Mouse (Mus musculus) liver, embryonic 16.5 days (tissue): Measurements from ENCODE around the gene Rcc1l. TPM values are rescaled to one million over a fixed set of nuclear protein-coding genes. Genes with fewer than 3 reads are reported as not detected.

Experiments used
- ATAC-seq: fragments of 200-750 bp; cut with Nextera tagmentation; 2 replicates; pipeline ENCODE4 v1.8.0; 2017; ENCODE audit warnings: low read depth, mild to moderate bottlenecking, moderate number of reproducible peaks, moderate library complexity
- H3K27ac ChIP-seq: fragments of 300-500 bp; sonication (generic); 2 replicates; pipeline ENCODE4 v1.5.1; 2014; ENCODE audit warnings: mild to moderate bottlenecking, low read length
- H3K27me3 ChIP-seq: fragments of 300-500 bp; sonication (generic); 2 replicates; pipeline ENCODE4 v1.6.1; 2014; ENCODE audit warnings: low read depth, low read length, mixed read lengths; ENCODE audit not compliant: control insufficient read depth, insufficient read depth
- H3K36me3 ChIP-seq: fragments of 300-500 bp; sonication (generic); 2 replicates; pipeline ENCODE4 v1.6.1; 2014; ENCODE audit warnings: mild to moderate bottlenecking; ENCODE audit not compliant: control insufficient read depth, insufficient read depth
- H3K4me1 ChIP-seq: fragments of 300-500 bp; sonication (generic); 2 replicates; pipeline ENCODE4 v1.6.1; 2014; ENCODE audit warnings: low read depth, low read length, mixed read lengths; ENCODE audit not compliant: control insufficient read depth
- H3K4me2 ChIP-seq: fragments of 300-500 bp; sonication (generic); 2 replicates; pipeline ENCODE4 v1.6.1; 2014; ENCODE audit warnings: low read depth, low read length, mixed read lengths
- H3K4me3 ChIP-seq: fragments of 300-500 bp; sonication (generic); 2 replicates; pipeline ENCODE4 v1.5.1; 2014; ENCODE audit warnings: low read depth, mild to moderate bottlenecking, low read length
- H3K9ac ChIP-seq: fragments of 300-500 bp; sonication (generic); 2 replicates; pipeline ENCODE4 v1.6.1; 2014; ENCODE audit warnings: low read depth, low read length
- H3K9me3 ChIP-seq: fragments of 300-500 bp; sonication (generic); replicated peaks from 2 replicates; pipeline ENCODE4 v1.6.1; 2016; ENCODE audit warnings: low read length; ENCODE audit not compliant: control insufficient read depth
- WGBS: fragments of 180-500 bp; shearing (Covaris S2); extraction: QIAGEN DNeasy Blood & Tissue Kit; methylation state at CpG from one replicate; pipeline ENCODE4 v1.1.7; 2014; ENCODE audit not compliant: insufficient replicate concordance; 5-methylcytosine and 5-hydroxymethylcytosine counted together
- polyA plus RNA-seq: library from polyadenylated mRNA; unstranded; fragments of >200 nt; fragmentation: Nextera tagmentation; extraction: Ambion mirVana; gene quantifications from 2 replicates; pipeline ENCODE4 v1.2.1, GENCODE M21; 2015

The Rcc1l gene
- polyA plus RNA-seq, 1 experiment from 2014 or later: 10.0 TPM

DNA sequence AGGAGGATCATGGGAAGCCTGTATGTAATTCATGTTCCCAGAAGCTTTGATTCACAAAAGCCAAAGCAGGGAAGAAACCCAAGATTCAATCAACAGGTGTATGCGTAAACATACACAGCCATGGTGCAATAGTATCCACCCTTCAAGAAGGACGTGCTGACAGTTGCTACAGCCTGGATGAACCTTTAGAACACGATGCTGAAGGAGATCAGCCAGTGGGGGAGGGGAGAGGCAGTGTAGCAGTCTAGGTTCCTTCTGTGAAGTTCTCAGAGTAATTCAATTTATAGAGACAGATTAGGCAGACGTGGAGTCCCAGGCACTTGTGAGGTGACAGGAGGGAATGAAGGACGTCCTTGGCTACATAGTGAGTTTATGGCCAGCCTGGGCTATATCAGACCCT, 61.6 kb downstream of the Rcc1l start:
- Histone ChIP-seq H3K27me3 (no peaks in the 10 kb centered on the region), H3K9me3 (no peaks in the 10 kb centered on the region), H3K4me1 (no peaks in the 10 kb centered on the region), H3K4me3 (no peak overlapping the region), H3K9ac (no peak overlapping the region), H3K27ac (no peak overlapping the region), H3K4me2 (no peak overlapping the region), H3K36me3 (no peaks in the 10 kb centered on the region)
- 58% methylated on average over 5 of the region's 5 CpGs for WGBS
- ATAC-seq: no peak

DNA sequence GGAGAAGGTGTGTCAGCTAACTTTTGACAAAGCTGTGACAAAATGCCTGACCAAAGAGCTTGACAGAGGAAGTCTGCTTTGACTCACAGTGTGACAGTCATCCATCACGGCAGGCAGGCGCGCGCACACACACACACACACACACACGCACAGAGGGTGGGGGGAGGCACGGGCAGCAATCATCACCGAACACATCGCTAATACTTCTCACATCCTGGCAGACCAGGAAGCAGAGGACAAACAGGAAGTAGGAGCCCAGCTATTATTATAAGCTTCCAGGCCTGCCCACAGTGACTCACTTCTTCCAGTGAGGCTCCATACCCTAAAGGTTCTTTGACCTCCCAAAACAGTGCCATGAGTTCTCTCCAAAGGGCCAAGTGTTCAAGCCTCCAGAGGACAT, 70.7 kb downstream of the Rcc1l start:
- Histone ChIP-seq H3K9me3 (no peaks in the 10 kb centered on the region), H3K36me3 (no peaks in the 10 kb centered on the region), H3K27ac (no peak overlapping the region), H3K27me3 (no peaks in the 10 kb centered on the region), H3K4me2 (no peak overlapping the region), H3K4me3 (no peak overlapping the region), H3K4me1 (no peaks in the 10 kb centered on the region), H3K9ac (no peak overlapping the region)
- 40% methylated on average over 8 of the region's 8 CpGs for WGBS
- no peak for ATAC-seq

DNA sequence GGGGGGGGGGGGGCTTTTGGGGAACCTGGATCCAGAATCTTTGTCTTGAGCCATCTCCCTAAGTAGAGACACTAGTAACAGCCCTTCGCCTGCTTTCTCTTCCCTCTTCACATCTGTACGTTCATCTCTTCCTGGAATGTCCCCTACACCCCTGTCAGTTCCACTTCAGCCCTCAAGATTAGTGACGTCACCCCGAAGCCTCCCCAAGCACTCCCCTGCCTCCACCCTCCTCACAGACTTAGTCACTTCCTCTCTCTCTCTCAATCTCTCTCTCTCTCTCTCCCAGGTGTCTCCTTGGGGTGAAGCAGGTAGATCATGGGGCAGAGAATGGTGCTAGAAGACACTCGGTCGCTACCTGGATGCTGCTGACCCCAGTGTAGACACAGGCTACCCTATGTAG, 73.9 kb downstream of the Rcc1l start:
- Histone ChIP-seq H3K27ac (no peak overlapping the region), H3K9ac (no peak overlapping the region), H3K36me3 (no peaks in the 10 kb centered on the region), H3K27me3 (peaks cover 4% of the 10 kb centered on the region; the same call in 1 of the 2 replicates), H3K4me3 (no peak overlapping the region), H3K4me2 (no peak overlapping the region), H3K4me1 (peaks cover 2% of the 10 kb centered on the region; the same call in 1 of the 2 replicates), H3K9me3 (no peaks in the 10 kb centered on the region)
- no peak for ATAC-seq
- 44% methylated on average over 6 of the region's 6 CpGs for WGBS

DNA sequence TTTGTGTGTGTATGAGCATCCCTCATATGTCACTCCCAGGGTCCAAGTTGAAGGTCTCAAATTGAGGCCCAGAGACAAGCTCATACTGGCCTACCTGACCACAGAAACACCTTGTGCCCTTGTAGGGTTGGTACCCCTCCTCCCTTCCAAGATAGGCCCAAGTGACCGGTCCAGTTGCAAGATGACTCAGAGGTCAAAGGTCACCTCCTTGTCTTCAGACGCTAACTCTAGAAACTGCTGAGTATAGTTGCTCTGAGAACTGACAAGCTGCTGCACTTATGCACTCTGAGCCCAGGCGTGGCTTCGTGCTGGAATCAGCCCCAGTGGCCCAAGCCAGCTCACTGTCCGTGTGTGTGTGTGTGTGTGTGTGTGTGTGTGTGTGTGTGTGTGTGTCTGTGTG, 74.7 kb downstream of the Rcc1l start:
- H3K9me3 ChIP-seq: no peaks in the 10 kb centered on the region
- no peaks in the 10 kb centered on the region for H3K36me3 ChIP-seq
- 46% methylated on average over 5 of the region's 5 CpGs for WGBS
- no peak overlapping the region for H3K4me3 ChIP-seq
- no peak overlapping the region for H3K4me2 ChIP-seq
- H3K4me1 ChIP-seq: peaks cover 2% of the 10 kb centered on the region; the same call in 1 of the 2 replicates
- H3K27ac ChIP-seq: no peak overlapping the region
- ATAC-seq: no peak
- peaks cover 4% of the 10 kb centered on the region; the same call in 1 of the 2 replicates for H3K27me3 ChIP-seq
- H3K9ac ChIP-seq: no peak overlapping the region

DNA sequence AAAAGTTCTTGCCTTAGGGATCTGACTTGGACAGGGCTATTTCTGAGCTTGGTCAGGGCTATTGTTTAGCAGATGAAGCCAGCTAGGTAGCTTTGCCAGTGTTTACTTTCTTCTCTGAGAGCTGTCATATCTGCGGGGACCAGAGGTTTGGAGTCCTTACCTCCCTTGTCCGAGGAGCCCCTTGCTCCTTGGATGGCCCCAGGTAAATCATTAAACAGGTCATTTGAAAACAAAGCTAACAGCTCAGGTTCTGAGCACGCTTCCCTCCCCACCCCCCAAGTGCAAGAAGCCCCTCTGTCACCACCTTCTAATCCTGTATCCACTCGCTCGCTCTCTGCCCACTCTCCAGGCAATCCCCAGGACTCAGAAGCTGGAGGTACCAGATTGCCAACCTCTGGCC, 75.3 kb downstream of the Rcc1l start:
- H3K4me3 ChIP-seq: no peak overlapping the region
- 67% methylated on average over 5 of the region's 5 CpGs for WGBS
- no peaks in the 10 kb centered on the region for H3K9me3 ChIP-seq
- H3K27me3 ChIP-seq: peaks cover 4% of the 10 kb centered on the region; the same call in 1 of the 2 replicates
- H3K4me1 ChIP-seq: peaks cover 2% of the 10 kb centered on the region; the same call in 1 of the 2 replicates
- no peak overlapping the region for H3K9ac ChIP-seq
- no peaks in the 10 kb centered on the region for H3K36me3 ChIP-seq
- no peak overlapping the region for H3K27ac ChIP-seq
- ATAC-seq: no peak
- no peak overlapping the region for H3K4me2 ChIP-seq

DNA sequence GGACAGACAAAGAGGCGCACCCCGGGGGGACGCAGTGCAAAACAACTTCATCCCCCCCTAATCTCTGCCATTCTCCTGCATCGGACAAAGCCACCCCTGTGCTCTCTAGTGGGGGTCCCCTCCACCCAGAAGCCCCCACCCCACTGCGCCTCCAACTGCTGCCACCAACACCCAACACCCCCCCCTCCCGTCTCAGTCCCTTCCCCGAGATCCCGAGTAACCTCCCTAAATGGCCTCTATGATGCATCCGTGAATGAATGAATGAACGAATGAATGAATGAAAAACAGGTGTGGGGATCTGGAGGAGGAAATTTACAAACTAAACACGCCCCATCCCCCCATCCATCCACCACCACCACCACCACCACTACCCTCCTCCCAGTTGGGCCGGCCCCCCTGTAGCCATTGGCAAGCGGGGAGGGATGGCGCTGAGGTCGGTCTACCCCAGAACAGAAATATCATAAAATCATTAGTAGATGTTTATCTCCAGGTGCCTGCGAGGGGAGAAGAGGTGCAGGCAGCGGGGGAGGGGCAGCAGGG, 76.3 kb downstream of the Rcc1l start:
- no peaks in the 10 kb centered on the region for H3K9me3 ChIP-seq
- H3K36me3 ChIP-seq: no peaks in the 10 kb centered on the region
- H3K27ac ChIP-seq: no peak overlapping the region
- H3K4me2 ChIP-seq: peak overlapping the region; percentile 87
- H3K4me3 ChIP-seq: peak overlapping the region; percentile 65
- 10% methylated on average over 16 of the region's 17 CpGs for WGBS
- peak overlapping the region; percentile 56; the same call in 1 of the 2 replicates for H3K9ac ChIP-seq
- H3K27me3 ChIP-seq: peaks cover 4% of the 10 kb centered on the region; the same call in 1 of the 2 replicates
- no peak for ATAC-seq
- H3K4me1 ChIP-seq: peaks cover 2% of the 10 kb centered on the region; the same call in 1 of the 2 replicates

DNA sequence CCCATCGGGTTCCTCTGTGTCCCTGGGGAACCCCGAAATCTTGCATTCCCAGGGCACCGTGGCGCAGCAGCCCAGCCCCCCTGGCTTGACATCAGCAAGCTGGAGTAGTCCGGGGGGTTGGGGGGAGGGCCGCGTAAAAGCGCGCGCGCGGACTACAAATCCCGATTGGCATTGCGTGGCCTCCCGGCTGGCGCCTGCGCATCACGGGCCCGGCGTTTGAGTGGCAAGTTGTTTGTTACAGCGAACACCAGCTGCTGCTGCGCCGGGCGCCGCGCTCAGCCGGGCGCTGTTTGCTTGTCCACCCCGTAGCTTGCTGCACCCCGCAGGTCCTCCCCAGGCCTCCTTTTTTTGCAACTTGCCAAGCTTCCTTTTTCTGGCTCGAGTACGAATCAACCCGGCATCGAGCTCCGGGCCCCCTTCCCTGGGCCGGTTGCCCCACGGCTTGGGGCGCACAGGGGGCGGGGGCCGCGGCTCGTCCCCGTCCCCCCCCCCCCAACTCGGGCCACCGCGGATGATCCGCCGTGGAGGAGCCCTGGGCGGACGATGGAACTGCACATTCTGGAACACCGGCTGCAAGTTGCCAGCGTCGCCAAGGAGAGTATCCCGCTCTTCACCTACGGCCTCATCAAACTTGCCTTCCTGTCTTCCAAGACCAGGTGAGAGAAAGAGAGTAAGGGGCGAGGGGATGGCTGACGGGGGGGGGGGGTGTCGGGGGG, 76.9 kb downstream of the Rcc1l start, which contains the start of gene Castor2:
TSS of gene Castor2 (plus strand) at position 216 of the 716 bp plus-strand sequence.
- H3K9ac ChIP-seq: peak within 1 kb of the TSS; percentile 56
- peaks cover 2% of the 10 kb centered on the region; the same call in 1 of the 2 replicates for H3K4me1 ChIP-seq
- H3K27ac ChIP-seq: no peak within 1 kb of the TSS
- H3K27me3 ChIP-seq: peaks cover 4% of the 10 kb centered on the region; the same call in 1 of the 2 replicates
- H3K4me3 ChIP-seq: peak within 1 kb of the TSS; percentile 65
- no peaks in the 10 kb centered on the region for H3K9me3 ChIP-seq
- H3K36me3 ChIP-seq: no peaks in the 10 kb centered on the region
- WGBS: under 1% methylated on average over 52 of the region's 58 CpGs
- H3K4me2 ChIP-seq: peak within 1 kb of the TSS; percentile 87
- ATAC-seq: peak; percentile 87

DNA sequence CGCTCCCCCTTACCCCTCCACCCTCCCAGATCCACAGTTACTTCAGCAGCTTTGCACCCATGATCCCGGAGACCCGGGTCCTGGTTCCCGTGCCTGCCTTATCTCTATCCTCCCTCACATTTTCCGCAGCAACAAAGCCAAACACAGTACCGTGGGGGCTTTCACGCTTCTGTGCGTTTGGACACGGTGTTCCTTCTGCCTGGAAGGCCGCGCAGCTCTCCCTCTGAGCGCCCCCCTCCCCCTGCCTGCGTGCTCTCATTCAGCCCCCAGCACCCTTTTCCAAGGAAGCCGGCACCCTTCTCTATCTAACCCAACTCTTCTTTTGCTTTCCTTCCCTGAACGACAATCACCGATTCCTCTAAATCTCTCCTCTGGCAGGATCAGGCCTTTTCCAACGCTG, 77.6 kb downstream of the Rcc1l start:
- Histone ChIP-seq H3K27me3 (peaks cover 4% of the 10 kb centered on the region; the same call in 1 of the 2 replicates), H3K4me1 (peaks cover 2% of the 10 kb centered on the region; the same call in 1 of the 2 replicates), H3K4me2 (peak overlapping the region; percentile 87), H3K4me3 (peak overlapping the region; percentile 65), H3K9me3 (no peaks in the 10 kb centered on the region), H3K27ac (no peak overlapping the region), H3K36me3 (no peaks in the 10 kb centered on the region), H3K9ac (peak overlapping the region; percentile 34; the same call in 1 of the 2 replicates)
- WGBS: 2% methylated on average over 17 of the region's 17 CpGs
- no peak for ATAC-seq

DNA sequence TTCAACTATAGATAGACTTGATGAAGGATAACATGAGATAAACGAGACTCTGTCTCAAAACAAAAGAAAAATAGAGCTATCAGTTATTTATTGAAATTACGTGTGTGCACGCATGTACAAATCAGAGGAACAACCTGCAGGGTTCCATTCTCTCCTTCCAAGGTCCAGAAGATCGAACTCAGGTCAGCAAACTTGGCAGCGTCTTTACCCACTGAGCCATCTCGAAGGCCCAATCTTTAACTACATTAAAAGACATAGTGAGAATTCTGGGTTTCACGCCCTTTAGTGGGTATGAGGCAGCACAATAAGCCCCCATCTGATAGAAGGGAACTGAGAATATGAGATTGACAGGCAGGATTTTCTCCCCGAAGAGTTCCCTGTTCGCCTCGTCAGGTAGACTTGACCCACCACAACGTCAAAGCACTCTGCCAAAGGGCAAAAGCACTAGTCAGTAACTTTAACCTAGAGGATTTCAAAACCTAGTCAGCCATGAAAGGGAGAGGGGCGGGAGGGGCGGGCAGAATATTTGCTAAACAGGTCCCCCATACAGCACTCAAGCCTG, 78.2 kb downstream of the Rcc1l start:
- WGBS: 32% methylated on average over 13 of the region's 13 CpGs
- H3K4me3 ChIP-seq: peak overlapping the region; percentile 65
- no peaks in the 10 kb centered on the region for H3K36me3 ChIP-seq
- H3K4me2 ChIP-seq: peak overlapping the region; percentile 87
- H3K9ac ChIP-seq: no peak overlapping the region
- H3K9me3 ChIP-seq: no peaks in the 10 kb centered on the region
- no peak overlapping the region for H3K27ac ChIP-seq
- peaks cover 2% of the 10 kb centered on the region; the same call in 1 of the 2 replicates for H3K4me1 ChIP-seq
- peaks cover 4% of the 10 kb centered on the region; the same call in 1 of the 2 replicates for H3K27me3 ChIP-seq
- no peak for ATAC-seq
